8 mouse cellular contexts compared by ENCODE assay signal in genomic region chr7:30193013-30193412, GRCm38 (mm10). TPM values are rescaled to one million over a fixed set of nuclear protein-coding genes. Genes with fewer than 3 reads are reported as not detected.
DNase-seq lines count a peak whose midpoint lies in the region; ATAC-seq lines count a peak whose summit lies in the region.

No protein-coding gene starts in this region.

- no peaks in the 10 kb centered on the region for H3K9me3 ChIP-seq in heart, embryonic 16.5 days (replicated peaks; ENCODE audit: control insufficient read depth, low read length)
- no peaks in the 10 kb centered on the region for H3K9me3 ChIP-seq in hindbrain, embryonic 11.5 days (ENCODE audit: control insufficient read depth, low read length)
- no peaks in the 10 kb centered on the region for H3K9me3 ChIP-seq in midbrain, embryonic 12.5 days

- H3K27me3 ChIP-seq in heart, embryonic 16.5 days (ENCODE audit: control insufficient read depth, insufficient read depth, low read length): no peaks in the 10 kb centered on the region
- no peaks in the 10 kb centered on the region for H3K27me3 ChIP-seq in hindbrain, embryonic 11.5 days (ENCODE audit: control insufficient read depth, insufficient read depth, low read length)
- H3K27me3 ChIP-seq in midbrain, embryonic 12.5 days: no peaks in the 10 kb centered on the region

- peaks cover 29% of the 10 kb centered on the region for H3K36me3 ChIP-seq in heart, embryonic 16.5 days (ENCODE audit: control insufficient read depth, insufficient read depth)
- H3K36me3 ChIP-seq in hindbrain, embryonic 11.5 days (ENCODE audit: control insufficient read depth, insufficient read depth, low read length): no peaks in the 10 kb centered on the region
- peaks cover 41% of the 10 kb centered on the region for H3K36me3 ChIP-seq in midbrain, embryonic 12.5 days

- peaks cover 14% of the 10 kb centered on the region for H3K4me1 ChIP-seq in heart, embryonic 16.5 days (ENCODE audit: control insufficient read depth, insufficient read depth, low read length)
- H3K4me1 ChIP-seq in brown adipose tissue, adult 24 weeks (ENCODE audit: control insufficient read depth, insufficient read depth, insufficient read length, low read length): 0 out of 2 replicates have a peak, but pooled peaks cover 5% of the 10 kb centered on the region
- H3K4me1 ChIP-seq in hindbrain, embryonic 11.5 days (replicated peaks; ENCODE audit: control insufficient read depth, insufficient read depth, low read length): peaks cover 2% of the 10 kb centered on the region; the same call in 1 of the 2 replicates
- H3K4me1 ChIP-seq in midbrain, embryonic 12.5 days: peaks cover 18% of the 10 kb centered on the region

- H3K4me2 ChIP-seq in heart, embryonic 16.5 days (ENCODE audit: low read depth, low read length): peak overlapping the region; percentile 70
- peak overlapping the region; percentile 84 for H3K4me2 ChIP-seq in hindbrain, embryonic 11.5 days (replicated peaks; ENCODE audit: low read depth, low read length)
- peak overlapping the region; percentile 85 for H3K4me2 ChIP-seq in midbrain, embryonic 12.5 days (replicated peaks)

- H3K4me3 ChIP-seq in heart, embryonic 16.5 days (ENCODE audit: low read length): peak overlapping the region; percentile 75
- peak overlapping the region; percentile 45 for H3K4me3 ChIP-seq in brown adipose tissue, adult 24 weeks (ENCODE audit: insufficient read depth, low read depth, low read length)
- peak overlapping the region; percentile 59 for H3K4me3 ChIP-seq in hindbrain, embryonic 11.5 days (ENCODE audit: low read depth, low read length)
- peak overlapping the region; percentile 78 for H3K4me3 ChIP-seq in midbrain, embryonic 12.5 days

- peak overlapping the region; percentile 90; the same call in 1 of the 2 replicates for H3K9ac ChIP-seq in heart, embryonic 16.5 days (ENCODE audit: low read length)
- H3K9ac ChIP-seq in hindbrain, embryonic 11.5 days (ENCODE audit: low read depth, low read length): no peak overlapping the region; the same call in 1 of the 2 replicates
- H3K9ac ChIP-seq in midbrain, embryonic 12.5 days (replicated peaks): peak overlapping the region; percentile 11; the same call in 1 of the 2 replicates

- ATAC-seq in heart, embryonic 16.5 days (replicated peaks; ENCODE audit: extremely low read depth, insufficient read depth, low FRiP score): no peak
- no peak for ATAC-seq in hindbrain, embryonic 11.5 days (ENCODE audit: low FRiP score)
- ATAC-seq in midbrain, embryonic 12.5 days (ENCODE audit: low FRiP score, low read depth): no peak

- 44% methylated on average over 9 of the region's 9 CpGs for WGBS in heart, embryonic 16.5 days
- 14% methylated on average over 9 of the region's 9 CpGs for WGBS in hindbrain, embryonic 11.5 days
- WGBS in midbrain, embryonic 12.5 days: 19% methylated on average over 9 of the region's 9 CpGs

- DNase-seq in heart, adult 18-20 months: no peak
- no peak for DNase-seq in hindbrain, embryonic 11.5 days (ENCODE audit: low spot score)
- DNase-seq in adrenal gland, adult 2 months: no peak
- DNase-seq in thymus, adult 18-20 months: no peak
- no peak for DNase-seq in urinary bladder, adult 18-20 months (ENCODE audit: low spot score in 2 of 2)

- no peak overlapping the region for H3K27ac ChIP-seq in heart, embryonic 16.5 days (ENCODE audit: low read length)
- no peak overlapping the region for H3K27ac ChIP-seq in brown adipose tissue, adult 24 weeks (replicated peaks; ENCODE audit: low read depth, low read length)
- H3K27ac ChIP-seq in hindbrain, embryonic 11.5 days (ENCODE audit: low read depth, low read length): no peak overlapping the region
- H3K27ac ChIP-seq in midbrain, embryonic 12.5 days (replicated peaks): no peak overlapping the region

RNA-seq across cellular contexts. Expression of gene Capns1, which starts 5.6 kb away (rescaled TPM):
- polyA plus RNA-seq in heart, embryonic 16.5 days (2015; fragmentation: Nextera tagmentation; extraction: Ambion mirVana): 85.4 and 87.7 TPM in 2 replicates
- 100 to 1,000 TPM; 277 to 293 TPM for total RNA-seq in heart, adult 18-20 months (2021)
- 549 and 708 TPM in 2 replicates for polyA plus RNA-seq in brown adipose tissue, adult 24 weeks (2012; ENCODE audit: insufficient read depth, insufficient read length, missing spikeins)
- polyA plus RNA-seq in hindbrain, embryonic 11.5 days (2014; fragmentation: Nextera tagmentation; extraction: Ambion mirVana): 56.3 and 64.0 TPM in 2 replicates
- polyA plus RNA-seq in midbrain, embryonic 12.5 days (2016; fragmentation: Nextera tagmentation; extraction: Ambion mirVana): 59.8 and 61.6 TPM in 2 replicates
- 100 to 1,000 TPM; 629 to 666 TPM for total RNA-seq in adrenal gland, adult 2 months (2021)
- 1,680 and 2,038 TPM in 2 replicates for polyA plus RNA-seq in adrenal gland, adult 2 months (2012; rRNA removed)

RNA-seq across cellular contexts. Expression of gene Cox7a1, which starts 9.1 kb away (rescaled TPM):
- 506 and 580 TPM in 2 replicates for polyA plus RNA-seq in heart, embryonic 16.5 days (2015; fragmentation: Nextera tagmentation; extraction: Ambion mirVana)
- total RNA-seq in heart, adult 18-20 months (2021): 1,000 to 10,000 TPM; 2,821 to 3,018 TPM
- polyA plus RNA-seq in brown adipose tissue, adult 24 weeks (2012; ENCODE audit: insufficient read depth, insufficient read length, missing spikeins): 3,242 and 3,950 TPM in 2 replicates
- polyA plus RNA-seq in hindbrain, embryonic 11.5 days (2014; fragmentation: Nextera tagmentation; extraction: Ambion mirVana): 4.3 and 4.5 TPM in 2 replicates
- 0.74 and 4.1 TPM in 2 replicates for polyA plus RNA-seq in midbrain, embryonic 12.5 days (2016; fragmentation: Nextera tagmentation; extraction: Ambion mirVana)
- 100 to 1,000 TPM; 353 to 482 TPM for total RNA-seq in adrenal gland, adult 2 months (2021)
- polyA plus RNA-seq in adrenal gland, adult 2 months (2012; rRNA removed): 27.2 and 28.9 TPM in 2 replicates

RNA-seq across cellular contexts. Expression of gene Zfp146, which starts 23.5 kb away (rescaled TPM):
- polyA plus RNA-seq in heart, embryonic 16.5 days (2015; fragmentation: Nextera tagmentation; extraction: Ambion mirVana): 7.2 and 7.3 TPM in 2 replicates
- 10 to 100 TPM; 27.8 to 30.9 TPM for total RNA-seq in heart, adult 18-20 months (2021)
- polyA plus RNA-seq in brown adipose tissue, adult 24 weeks (2012; ENCODE audit: insufficient read depth, insufficient read length, missing spikeins): 17.8 and 24.3 TPM in 2 replicates
- 16.3 and 26.1 TPM in 2 replicates for polyA plus RNA-seq in hindbrain, embryonic 11.5 days (2014; fragmentation: Nextera tagmentation; extraction: Ambion mirVana)
- polyA plus RNA-seq in midbrain, embryonic 12.5 days (2016; fragmentation: Nextera tagmentation; extraction: Ambion mirVana): 19.0 and 20.2 TPM in 2 replicates
- 10 to 100 TPM; 45.7 to 52.1 TPM for total RNA-seq in adrenal gland, adult 2 months (2021)
- 2.2 and 2.5 TPM in 2 replicates for polyA plus RNA-seq in adrenal gland, adult 2 months (2012; rRNA removed)

RNA-seq across cellular contexts. Expression of gene Polr2i, which starts 38.7 kb away (rescaled TPM):
- 112 TPM in 2 replicates for polyA plus RNA-seq in heart, embryonic 16.5 days (2015; fragmentation: Nextera tagmentation; extraction: Ambion mirVana)
- total RNA-seq in heart, adult 18-20 months (2021): 10 to 100 TPM; 51.1 to 53.7 TPM
- 93.0 and 113 TPM in 2 replicates for polyA plus RNA-seq in brown adipose tissue, adult 24 weeks (2012; ENCODE audit: insufficient read depth, insufficient read length, missing spikeins)
- polyA plus RNA-seq in hindbrain, embryonic 11.5 days (2014; fragmentation: Nextera tagmentation; extraction: Ambion mirVana): 171 and 176 TPM in 2 replicates
- polyA plus RNA-seq in midbrain, embryonic 12.5 days (2016; fragmentation: Nextera tagmentation; extraction: Ambion mirVana): 151 and 156 TPM in 2 replicates
- 10 to 100 TPM; 74.2 to 84.9 TPM for total RNA-seq in adrenal gland, adult 2 months (2021)
- 77.0 and 78.9 TPM in 2 replicates for polyA plus RNA-seq in adrenal gland, adult 2 months (2012; rRNA removed)

RNA-seq across cellular contexts. Expression of gene Tbcb, which starts 39.1 kb away (rescaled TPM):
- polyA plus RNA-seq in heart, embryonic 16.5 days (2015; fragmentation: Nextera tagmentation; extraction: Ambion mirVana): 134 and 154 TPM in 2 replicates
- 10 to 100 TPM; 57.8 to 68.2 TPM for total RNA-seq in heart, adult 18-20 months (2021)
- 62.8 and 71.2 TPM in 2 replicates for polyA plus RNA-seq in brown adipose tissue, adult 24 weeks (2012; ENCODE audit: insufficient read depth, insufficient read length, missing spikeins)
- 278 and 293 TPM in 2 replicates for polyA plus RNA-seq in hindbrain, embryonic 11.5 days (2014; fragmentation: Nextera tagmentation; extraction: Ambion mirVana)
- polyA plus RNA-seq in midbrain, embryonic 12.5 days (2016; fragmentation: Nextera tagmentation; extraction: Ambion mirVana): 257 and 259 TPM in 2 replicates
- total RNA-seq in adrenal gland, adult 2 months (2021): 100 to 1,000 TPM in 1 of 2 experiments, 10 to 100 TPM in 1; 74.9 to 116 TPM
- polyA plus RNA-seq in adrenal gland, adult 2 months (2012; rRNA removed): 40.3 and 41.9 TPM in 2 replicates

Comparison
In these comparisons a context has a peak if more than half of its experiments do, and no peak if none do; other contexts are left out.
1. RNA of gene Cox7a1, which starts 9.1 kb away (polyA plus RNA-seq): 3,242 to 3,950 TPM in brown adipose tissue, adult 24 weeks and 506 to 580 TPM in heart, embryonic 16.5 days; 27.2 to 28.9 TPM in adrenal gland, adult 2 months, 4.3 to 4.5 TPM in hindbrain, embryonic 11.5 days and 0.74 to 4.1 TPM in midbrain, embryonic 12.5 days; every median in the first group is over 10 times any median in the second.
2. Peak in every context shown above with its lines, with median percentiles within 50 percentile points of each other: H3K4me2 ChIP-seq and H3K4me3 ChIP-seq.